Mouse (Mus musculus) liver, embryonic 11.5 days (tissue): ENCODE measurements at regions not wholly inside any gene's neighbourhood (a gene's known extent, or its start where the extent isn't known, plus 50 kb on each side); places are given as distances from the start of the nearest gene placed in this dataset.

ENCODE experiments used
- ATAC-seq: fragments of 200-750 bp; cut with Nextera tagmentation; replicated peaks from 2 replicates; pipeline ENCODE4 v1.8.0; 2017; ENCODE audit warnings: moderate number of reproducible peaks, mild to moderate bottlenecking, moderate TSS enrichment, moderate library complexity; ENCODE audit not compliant: low FRiP score
- DNase-seq: peaks from one replicate; pipeline ENCODE4 v3.0.0-alpha.2; 2017; ENCODE audit warnings: low spot score
- H3K27ac ChIP-seq: fragments of 300-500 bp; sonication (generic); 2 replicates; pipeline ENCODE4 v1.5.1; 2014; ENCODE audit warnings: mild to moderate bottlenecking, low read depth, low read length, control low read depth
- H3K27me3 ChIP-seq: fragments of 300-500 bp; sonication (generic); replicated peaks from 2 replicates; pipeline ENCODE4 v1.6.1; 2014; ENCODE audit warnings: low read length, mixed read lengths; ENCODE audit not compliant: control insufficient read depth, insufficient read depth
- H3K36me3 ChIP-seq: fragments of 300-500 bp; sonication (generic); 2 replicates; pipeline ENCODE4 v1.6.1; 2014; ENCODE audit warnings: mild to moderate bottlenecking, low read length, moderate library complexity, mixed read lengths; ENCODE audit not compliant: control insufficient read depth, insufficient read depth
- H3K4me1 ChIP-seq: fragments of 300-500 bp; sonication (generic); replicated peaks from 2 replicates; pipeline ENCODE4 v1.6.1; 2014; ENCODE audit warnings: low read length, mixed read lengths; ENCODE audit not compliant: control insufficient read depth, insufficient read depth
- H3K4me2 ChIP-seq: fragments of 300-500 bp; sonication (generic); 2 replicates; pipeline ENCODE4 v1.6.1; 2014; ENCODE audit warnings: mild to moderate bottlenecking, control low read depth, moderate library complexity
- H3K4me3 ChIP-seq: fragments of 300-500 bp; sonication (generic); 2 replicates; pipeline ENCODE4 v1.5.1; 2014; ENCODE audit warnings: low read depth, low read length, control low read depth
- H3K9ac ChIP-seq: fragments of 300-500 bp; sonication (generic); 2 replicates; pipeline ENCODE4 v1.6.1; 2014; ENCODE audit warnings: low read depth, low read length, control low read depth
- H3K9me3 ChIP-seq: fragments of 300-500 bp; sonication (generic); 2 replicates; pipeline ENCODE4 v1.6.1; 2016; ENCODE audit warnings: low read length, inconsistent platforms, mixed read lengths; ENCODE audit not compliant: control insufficient read depth
- WGBS: fragments of 180-500 bp; shearing (Covaris S2); extraction: QIAGEN DNeasy Blood & Tissue Kit; methylation state at CpG from one replicate; pipeline ENCODE4 v1.1.7; 2014; 5-methylcytosine and 5-hydroxymethylcytosine counted together

DNA sequence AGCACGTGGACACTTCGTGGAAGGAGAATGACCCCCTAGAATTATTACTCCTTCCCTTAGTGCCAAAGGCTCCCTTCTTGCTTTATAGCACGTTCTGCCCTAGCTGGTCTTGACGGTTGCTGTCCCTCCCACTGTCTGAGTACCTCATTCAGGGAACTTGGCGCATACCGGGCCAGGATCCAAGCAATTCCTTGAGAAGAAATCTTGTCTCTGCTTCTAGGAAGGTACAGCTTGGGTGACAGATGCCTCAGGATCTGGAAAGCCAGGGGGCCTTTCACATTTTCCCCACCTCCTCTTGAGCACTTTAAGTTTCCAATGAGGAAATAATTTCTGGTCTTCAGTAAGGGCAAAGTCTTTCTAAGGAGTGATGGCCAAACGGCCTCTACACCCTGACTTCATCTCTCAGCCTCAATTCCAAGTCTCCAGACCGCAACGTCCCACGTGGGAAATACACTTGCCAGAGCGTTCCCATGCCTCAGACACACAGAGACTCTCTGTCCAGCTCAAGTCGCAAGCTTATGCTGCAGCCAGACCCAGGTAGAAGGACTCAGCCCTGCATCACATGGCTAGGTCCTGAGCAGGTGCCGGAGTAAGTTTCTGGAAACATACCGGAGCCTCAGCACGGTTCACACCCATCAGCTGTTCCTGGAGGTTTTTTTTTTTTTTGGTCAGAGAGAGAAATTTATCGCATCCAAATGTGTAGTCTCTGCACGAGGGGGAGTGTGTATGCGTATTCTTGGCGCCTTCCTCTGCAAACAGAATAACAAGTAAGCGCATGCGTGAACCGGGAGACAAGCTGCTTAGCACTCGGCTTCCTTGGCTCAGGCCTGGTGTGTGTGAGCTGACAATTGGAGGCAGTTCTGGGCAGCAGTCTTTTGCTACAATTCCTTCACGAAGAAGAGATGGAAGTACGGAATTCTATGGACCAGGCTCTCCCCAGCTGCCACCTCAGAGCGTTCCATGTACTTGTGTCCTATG is 171.7 kb upstream of the Kazn start:
- H3K9ac ChIP-seq, result no peak overlapping the region
- WGBS, result 82% methylated on average over 26 of the region's 26 CpGs
- H3K4me3 ChIP-seq, result no peak overlapping the region
- H3K27me3 ChIP-seq, result no peaks in the 10 kb centered on the region
- H3K36me3 ChIP-seq, result no peaks in the 10 kb centered on the region
- H3K9me3 ChIP-seq, result no peaks in the 10 kb centered on the region
- H3K4me2 ChIP-seq, result no peak overlapping the region
- H3K27ac ChIP-seq, result no peak overlapping the region
- H3K4me1 ChIP-seq, result no peaks in the 10 kb centered on the region
- ATAC-seq (no peak), DNase-seq (no peak)

DNA sequence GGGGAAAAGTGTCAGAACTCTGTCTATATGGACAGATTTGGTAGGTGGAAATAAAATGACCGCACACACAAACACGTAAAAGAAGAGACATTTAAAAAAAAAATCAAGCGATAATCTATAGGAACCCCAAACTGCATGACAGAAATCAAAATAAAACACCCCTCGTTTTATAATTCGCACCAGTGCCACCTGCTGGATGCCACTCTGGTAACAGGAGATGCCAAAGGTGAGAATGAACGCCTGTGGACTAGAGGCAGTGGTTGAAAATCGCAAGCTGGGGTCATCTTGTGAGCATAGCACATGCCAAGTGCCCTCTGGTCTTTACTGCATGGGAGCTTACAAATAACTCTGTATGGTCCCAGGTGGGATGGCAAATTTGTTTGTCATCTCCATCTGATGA is 158.7 kb upstream of the Kazn start:
- DNase-seq (no peak), ATAC-seq (no peak)
- H3K4me2 ChIP-seq, result no peak overlapping the region
- no peaks in the 10 kb centered on the region for H3K4me1 ChIP-seq
- no peak overlapping the region for H3K4me3 ChIP-seq
- no peak overlapping the region for H3K27ac ChIP-seq
- H3K9me3 ChIP-seq, result no peaks in the 10 kb centered on the region
- no peaks in the 10 kb centered on the region for H3K27me3 ChIP-seq
- no peak overlapping the region for H3K9ac ChIP-seq
- H3K36me3 ChIP-seq, result no peaks in the 10 kb centered on the region
- WGBS, result 70% methylated on average over 7 of the region's 7 CpGs

DNA sequence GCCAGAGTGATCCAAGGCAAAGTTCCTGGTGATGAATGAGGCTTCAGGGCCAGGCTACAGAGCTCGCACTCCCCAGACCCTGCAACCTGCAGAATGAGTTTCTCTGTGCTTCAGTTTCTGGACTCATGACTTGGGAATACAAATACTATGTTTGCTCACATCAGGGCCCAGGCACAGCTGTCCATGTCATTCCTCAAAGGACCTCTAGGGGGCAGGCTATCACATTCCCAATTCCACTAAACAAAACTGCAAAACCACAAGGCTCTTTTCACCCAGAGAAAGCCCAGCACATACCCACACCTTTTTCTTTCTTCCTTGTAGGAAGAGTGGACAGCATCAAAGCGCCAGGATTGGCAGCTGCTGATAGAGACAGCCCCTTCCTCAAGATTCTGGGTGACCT is 153.7 kb upstream of the Kazn start:
- Histone ChIP-seq H3K4me1 (no peaks in the 10 kb centered on the region), H3K9ac (no peak overlapping the region), H3K4me3 (no peak overlapping the region), H3K9me3 (no peaks in the 10 kb centered on the region), H3K27me3 (no peaks in the 10 kb centered on the region), H3K36me3 (no peaks in the 10 kb centered on the region), H3K27ac (no peak overlapping the region), H3K4me2 (no peak overlapping the region)
- WGBS, result 45% methylated on average over 2 of the region's 2 CpGs
- ATAC-seq (no peak), DNase-seq (no peak)

DNA sequence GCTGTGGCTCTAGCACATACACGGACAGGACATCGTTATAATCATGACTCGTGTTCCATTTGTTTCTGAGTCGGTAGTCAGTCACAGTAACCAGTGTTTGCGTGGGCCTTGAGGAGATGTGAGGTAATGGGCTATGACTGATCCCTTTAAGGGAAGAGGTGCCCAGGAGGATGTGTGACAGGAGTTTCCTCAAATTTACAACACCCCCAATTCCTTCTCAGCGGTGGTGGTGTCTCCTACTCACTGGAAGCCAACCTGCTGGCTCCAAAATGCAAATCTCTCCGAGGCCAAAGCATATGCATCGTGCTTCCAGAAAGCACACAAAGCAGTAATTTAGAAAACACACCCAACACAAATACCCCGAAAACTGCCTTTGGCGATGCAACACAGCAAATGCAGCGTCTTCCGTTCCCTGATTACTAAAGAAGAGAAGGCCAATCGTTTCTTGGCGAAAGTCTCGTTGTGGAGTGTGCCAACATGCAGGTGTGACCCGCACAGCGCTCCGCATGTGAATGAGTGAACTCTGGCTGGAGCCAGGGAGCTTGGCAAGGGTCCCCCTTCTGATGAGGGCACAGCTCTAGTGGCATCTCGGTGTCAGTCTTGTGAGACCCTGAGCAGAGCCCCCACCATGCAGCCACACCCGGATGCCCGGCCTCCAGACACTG is 151.5 kb upstream of the Kazn start:
- no peak overlapping the region for H3K27ac ChIP-seq
- H3K4me2 ChIP-seq, result no peak overlapping the region
- no peak overlapping the region for H3K9ac ChIP-seq
- no peak for DNase-seq
- H3K4me1 ChIP-seq, result no peaks in the 10 kb centered on the region
- H3K27me3 ChIP-seq, result no peaks in the 10 kb centered on the region
- no peaks in the 10 kb centered on the region for H3K36me3 ChIP-seq
- no peaks in the 10 kb centered on the region for H3K9me3 ChIP-seq
- WGBS, result 82% methylated on average over 21 of the region's 21 CpGs
- no peak overlapping the region for H3K4me3 ChIP-seq
- ATAC-seq, result no peak

DNA sequence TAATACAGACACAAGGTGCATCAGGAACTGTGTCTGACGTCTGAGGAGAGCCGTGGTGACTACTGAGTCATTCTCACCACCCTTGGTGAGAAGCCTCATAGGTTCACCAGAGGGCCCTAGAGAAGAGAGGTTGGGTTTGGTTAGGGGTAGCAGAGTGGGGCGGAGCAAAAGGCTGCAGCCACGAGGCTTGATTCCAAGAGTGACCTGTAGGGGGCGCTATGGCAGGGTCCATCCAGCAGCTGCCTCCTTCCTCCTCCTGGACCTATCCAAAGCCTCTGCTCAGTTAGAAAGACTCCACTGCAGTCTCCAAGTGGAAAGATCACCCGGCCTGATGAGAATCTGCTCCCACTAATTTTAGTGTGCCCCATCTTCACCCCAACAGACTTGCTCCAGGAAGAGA is 149.3 kb upstream of the Kazn start:
- Histone ChIP-seq H3K4me2 (no peak overlapping the region), H3K27me3 (no peaks in the 10 kb centered on the region), H3K27ac (no peak overlapping the region), H3K4me3 (no peak overlapping the region), H3K9ac (no peak overlapping the region), H3K4me1 (no peaks in the 10 kb centered on the region), H3K36me3 (no peaks in the 10 kb centered on the region), H3K9me3 (no peaks in the 10 kb centered on the region)
- ATAC-seq (no peak), DNase-seq (no peak)
- 60% methylated on average over 6 of the region's 6 CpGs for WGBS

DNA sequence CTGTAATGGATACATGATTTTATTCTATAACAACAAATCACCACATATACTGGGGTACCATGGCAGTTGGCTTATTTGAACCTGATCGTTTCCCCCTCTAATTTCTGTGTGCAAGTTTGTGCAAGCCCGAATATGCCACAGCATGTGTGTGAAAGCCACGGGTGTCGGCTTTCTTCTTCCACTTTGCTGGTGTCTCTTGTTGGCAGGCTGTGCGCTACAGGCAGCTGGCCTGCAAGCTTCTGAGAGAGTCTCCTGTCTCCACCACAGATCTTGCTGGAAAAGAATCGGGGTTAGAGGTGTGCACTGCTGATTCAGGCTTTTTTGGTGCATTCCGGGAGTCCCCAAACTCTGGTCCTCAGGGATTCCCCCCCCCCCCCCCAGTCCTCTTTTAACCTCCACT is 142.0 kb upstream of the Kazn start:
- Histone ChIP-seq H3K27ac (no peak overlapping the region), H3K27me3 (no peaks in the 10 kb centered on the region), H3K9ac (no peak overlapping the region), H3K4me1 (no peaks in the 10 kb centered on the region), H3K36me3 (no peaks in the 10 kb centered on the region), H3K4me3 (no peak overlapping the region), H3K4me2 (no peak overlapping the region), H3K9me3 (no peaks in the 10 kb centered on the region)
- 79% methylated on average over 7 of the region's 7 CpGs for WGBS
- ATAC-seq, result no peak
- no peak for DNase-seq

DNA sequence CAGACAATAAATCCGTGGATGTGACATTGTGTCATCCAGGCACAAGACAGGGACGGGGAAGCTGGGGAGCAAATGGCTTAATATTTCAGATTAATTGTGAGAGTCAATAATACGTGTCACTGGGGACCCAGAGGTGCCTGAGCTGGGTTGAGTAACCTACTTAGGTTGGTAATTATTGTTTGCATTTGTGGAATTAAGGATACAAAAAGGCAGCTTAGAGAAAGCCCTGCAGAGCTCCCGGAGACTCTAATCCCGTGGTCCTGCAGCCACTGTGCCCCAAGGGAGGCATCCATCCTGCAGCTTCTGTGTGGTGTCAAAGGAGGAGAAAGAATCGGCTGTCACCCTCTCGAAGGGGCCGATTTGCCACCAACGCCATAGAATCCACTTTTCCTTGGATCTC is 139.3 kb upstream of the Kazn start:
- Histone ChIP-seq H3K4me2 (no peak overlapping the region), H3K9ac (no peak overlapping the region), H3K9me3 (no peaks in the 10 kb centered on the region), H3K27me3 (no peaks in the 10 kb centered on the region), H3K4me3 (no peak overlapping the region), H3K36me3 (no peaks in the 10 kb centered on the region), H3K27ac (no peak overlapping the region), H3K4me1 (no peaks in the 10 kb centered on the region)
- DNase-seq (no peak), ATAC-seq (no peak)
- WGBS, result 57% methylated on average over 9 of the region's 9 CpGs

DNA sequence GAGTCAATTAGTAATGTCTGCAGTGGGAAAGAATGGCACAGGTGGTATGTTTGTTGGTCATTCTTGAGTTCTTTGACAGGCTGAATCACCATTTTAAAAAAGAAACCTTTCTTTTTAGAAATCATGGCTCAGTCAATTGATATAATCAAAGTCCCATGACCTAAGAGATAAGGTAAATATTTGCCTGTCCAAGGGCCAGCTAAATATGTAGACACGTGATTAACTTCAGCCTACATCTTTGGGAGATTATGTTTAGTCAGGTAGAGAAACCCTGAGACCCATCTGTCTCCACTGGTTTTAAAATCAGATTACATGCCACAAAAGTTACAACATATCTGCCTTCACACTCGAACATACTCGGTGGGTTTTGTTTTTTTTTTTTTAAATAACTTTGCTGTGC is 128.6 kb upstream of the Kazn start:
- WGBS, result 53% methylated on average over 3 of the region's 3 CpGs
- DNase-seq, result no peak

DNA sequence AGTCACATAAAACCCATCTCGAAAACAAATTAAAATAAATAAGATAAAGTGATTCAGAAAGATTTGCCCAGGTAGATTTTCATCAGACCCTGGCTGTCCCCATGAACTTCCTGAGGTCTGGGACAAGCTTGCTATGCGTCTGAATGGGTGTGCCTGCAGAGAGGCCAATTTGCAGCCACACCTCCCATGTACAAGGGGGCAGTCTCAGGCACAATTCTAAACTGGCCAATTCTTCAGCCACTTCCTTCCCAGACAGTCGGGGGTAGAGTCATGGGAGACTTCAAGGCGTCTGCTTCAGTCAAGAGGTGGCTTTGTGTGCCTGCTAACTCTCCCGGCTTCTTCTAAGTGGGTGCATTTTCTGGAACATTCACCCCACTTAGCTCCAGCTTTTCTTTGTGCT is 122.9 kb upstream of the Kazn start:
- Histone ChIP-seq H3K36me3 (no peaks in the 10 kb centered on the region), H3K4me2 (no peak overlapping the region), H3K9me3 (no peaks in the 10 kb centered on the region), H3K4me3 (no peak overlapping the region), H3K27ac (no peak overlapping the region), H3K27me3 (no peaks in the 10 kb centered on the region), H3K9ac (no peak overlapping the region), H3K4me1 (peaks cover 3% of the 10 kb centered on the region; the same call in 1 of the 2 replicates)
- WGBS, result 51% methylated on average over 5 of the region's 5 CpGs
- DNase-seq (no peak), ATAC-seq (no peak)

More for the DNA sequence above, 128.6 kb upstream of the Kazn start:
- no peaks in the 10 kb centered on the region for H3K27me3 ChIP-seq
- no peaks in the 10 kb centered on the region for H3K9me3 ChIP-seq
- H3K27ac ChIP-seq, result no peak overlapping the region
- no peak overlapping the region for H3K4me3 ChIP-seq
- H3K4me2 ChIP-seq, result no peak overlapping the region
- H3K4me1 ChIP-seq, result no peaks in the 10 kb centered on the region
- no peaks in the 10 kb centered on the region for H3K36me3 ChIP-seq
- H3K9ac ChIP-seq, result no peak overlapping the region
- ATAC-seq, result no peak
